Mouse (Mus musculus) spleen, postnatal 14 days (tissue): ENCODE measurements around the gene Pxylp1.
"Not testable (repeated sequence)": the region's sequence is repeated elsewhere in the genome, so short reads cannot be mapped to it uniquely, and the experiment has no call there.

Experiments used
- DNase-seq, 2 experiments: peaks; one replicate each; pipeline ENCODE4 v3.0.0; 2021 to 2022; ENCODE audit warnings: low spot score in 2 of 2

Pxylp1 gene

GRCm38 (mm10) chr9:96892546-96892945 is at the start of gene Pxylp1:
TSS of gene Pxylp1 (minus strand) at chr9:96892669.
- no peak for DNase-seq

- no peak for DNase-seq
Observed at GRCm38 (mm10) chr9:96938887-96939286, 46.4 kb upstream of the Pxylp1 start.

- DNase-seq: not testable (repeated sequence)
Observed at GRCm38 (mm10) chr9:96936427-96936826, 44.0 kb upstream of the Pxylp1 start.

GRCm38 (mm10) chr9:96935556-96936300 is 43.3 kb upstream of the Pxylp1 start:
- DNase-seq: no peak

GRCm38 (mm10) chr9:96934816-96935215 is 42.3 kb upstream of the Pxylp1 start:
- no peak for DNase-seq

GRCm38 (mm10) chr9:96932751-96933150 is 40.3 kb upstream of the Pxylp1 start:
- DNase-seq: no peak

GRCm38 (mm10) chr9:96923577-96924316 is 31.3 kb upstream of the Pxylp1 start:
- DNase-seq: no peak

- DNase-seq: no peak
Observed at GRCm38 (mm10) chr9:96923119-96923518, 30.6 kb upstream of the Pxylp1 start.

- DNase-seq: peak; percentile 77 to 79
Observed at GRCm38 (mm10) chr9:96916620-96917538, 24.4 kb upstream of the Pxylp1 start.

- no peak for DNase-seq
Observed at GRCm38 (mm10) chr9:96916076-96916475, 23.6 kb upstream of the Pxylp1 start.

GRCm38 (mm10) chr9:96914851-96915250 is 22.4 kb upstream of the Pxylp1 start:
- no peak for DNase-seq

- no peak for DNase-seq
Observed at GRCm38 (mm10) chr9:96914005-96914404, 21.5 kb upstream of the Pxylp1 start.

- DNase-seq: no peak
Observed at GRCm38 (mm10) chr9:96909503-96909902, 17.0 kb upstream of the Pxylp1 start.

GRCm38 (mm10) chr9:96908737-96909136 is 16.3 kb upstream of the Pxylp1 start:
- no peak for DNase-seq

GRCm38 (mm10) chr9:96904360-96905355 is 12.2 kb upstream of the Pxylp1 start:
- no peak for DNase-seq

- no peak for DNase-seq
Observed at GRCm38 (mm10) chr9:96899717-96900116, 7.2 kb upstream of the Pxylp1 start.

- DNase-seq: no peak
Observed at GRCm38 (mm10) chr9:96899004-96899403, 6.5 kb upstream of the Pxylp1 start.

- no peak for DNase-seq
Observed at GRCm38 (mm10) chr9:96896690-96897089, 4.2 kb upstream of the Pxylp1 start.

- DNase-seq: no peak
Observed at GRCm38 (mm10) chr9:96893582-96893981, 1.1 kb upstream of the Pxylp1 start.
